Mouse (Mus musculus) forebrain, postnatal 0 days (tissue): ENCODE results near the gene Jagn1. TPM values are rescaled to one million over a fixed set of nuclear protein-coding genes. Genes with fewer than 3 reads are reported as not detected.
A peak's percentile ranks its signal among the peaks of the same experiment; 100 is the strongest.

ENCODE experiments used
- ATAC-seq: fragments of 200-750 bp; cut with Nextera tagmentation; 2 replicates; pipeline ENCODE4 v1.8.0; 2017; ENCODE audit warnings: mild to moderate bottlenecking, moderate library complexity
- DNase-seq: peaks from one replicate; pipeline ENCODE4 v3.0.0-alpha.2; 2015
- H3K27ac ChIP-seq: fragments of 300-500 bp; sonication (generic); 2 replicates; pipeline ENCODE4 v1.5.1; 2014; ENCODE audit warnings: low read depth, mild to moderate bottlenecking, antibody characterized with exemption, low read length, moderate library complexity, mixed read lengths
- H3K27me3 ChIP-seq: fragments of 300-500 bp; sonication (generic); 2 replicates; pipeline ENCODE4 v1.6.1; 2014; ENCODE audit warnings: mild to moderate bottlenecking, low read length, mixed read lengths; ENCODE audit not compliant: insufficient read depth
- H3K36me3 ChIP-seq: fragments of 300-500 bp; sonication (generic); 2 replicates; pipeline ENCODE4 v1.6.1; 2014; ENCODE audit warnings: mild to moderate bottlenecking, moderate library complexity; ENCODE audit not compliant: insufficient read depth
- H3K4me1 ChIP-seq: fragments of 300-500 bp; sonication (generic); 2 replicates; pipeline ENCODE4 v1.6.1; 2014; ENCODE audit warnings: antibody characterized with exemption; ENCODE audit not compliant: insufficient read depth
- H3K4me2 ChIP-seq: fragments of 300-500 bp; sonication (generic); 2 replicates; pipeline ENCODE4 v1.6.1; 2014; ENCODE audit warnings: low read depth, mild to moderate bottlenecking, moderate library complexity
- H3K4me3 ChIP-seq: fragments of 300-500 bp; sonication (generic); 2 replicates; pipeline ENCODE4 v1.5.1; 2014; ENCODE audit warnings: low read depth, low read length, mixed read lengths
- H3K9ac ChIP-seq: fragments of 300-500 bp; sonication (generic); 2 replicates; pipeline ENCODE4 v1.6.1; 2014; ENCODE audit warnings: mild to moderate bottlenecking
- H3K9me3 ChIP-seq: fragments of 300-500 bp; sonication (generic); 2 replicates; pipeline ENCODE4 v1.6.1; 2016; ENCODE audit warnings: low read length
- CTCF ChIP-seq: sonication (generic); IDR thresholded peaks from 2 replicates; pipeline ENCODE4 v1.5.1; 2016; ENCODE audit warnings: antibody characterized with exemption, control low read depth, low read depth
- WGBS: fragments of 180-500 bp; shearing (Covaris S2); extraction: QIAGEN DNeasy Blood & Tissue Kit; methylation state at CpG from one replicate; pipeline ENCODE4 v1.1.7; 2014; 5-methylcytosine and 5-hydroxymethylcytosine counted together
- polyA plus RNA-seq: library from polyadenylated mRNA; unstranded; fragments of >200 nt; fragmentation: Nextera tagmentation; extraction: Ambion mirVana; gene quantifications from 2 replicates; pipeline ENCODE4 v1.2.1, GENCODE M21; 2015
- total RNA-seq: library from RNA; depleted of rRNA; stranded (reverse); fragments of >200 nt; gene quantifications from 2 replicates; pipeline ENCODE4 v1.2.3, GENCODE M21; 2014

Jagn1 gene
- total and polyA plus RNA-seq, 2 experiments from 2014 or later = 37.7 to 81.8 TPM

- Histone ChIP-seq H3K4me2 (no peak overlapping the region), H3K9ac (no peak overlapping the region), H3K4me3 (no peak overlapping the region), H3K27ac (no peak overlapping the region), H3K36me3 (no peaks in the 10 kb centered on the region), H3K4me1 (no peaks in the 10 kb centered on the region), H3K27me3 (no peaks in the 10 kb centered on the region), H3K9me3 (no peaks in the 10 kb centered on the region)
- DNase-seq (no peak), ATAC-seq (no peak)
- no peak for TF ChIP-seq CTCF
- WGBS = 69% methylated on average over 4 of the region's 4 CpGs
Observed at GRCm38 (mm10) chr6:113423000-113423399, 19.4 kb upstream of the Jagn1 start.

GRCm38 (mm10) chr6:113424187-113424586 is 18.2 kb upstream of the Jagn1 start:
- WGBS = 84% methylated on average over 7 of the region's 7 CpGs
- no peak overlapping the region for H3K4me2 ChIP-seq
- no peak overlapping the region for H3K9ac ChIP-seq
- no peak for ATAC-seq
- no peaks in the 10 kb centered on the region for H3K9me3 ChIP-seq
- TF ChIP-seq CTCF = no peak
- no peaks in the 10 kb centered on the region for H3K36me3 ChIP-seq
- no peak overlapping the region for H3K27ac ChIP-seq
- no peaks in the 10 kb centered on the region for H3K4me1 ChIP-seq
- no peak overlapping the region for H3K4me3 ChIP-seq
- H3K27me3 ChIP-seq = no peaks in the 10 kb centered on the region
- DNase-seq = no peak

- Histone ChIP-seq H3K27me3 (no peaks in the 10 kb centered on the region), H3K9ac (no peak overlapping the region), H3K36me3 (no peaks in the 10 kb centered on the region), H3K4me3 (no peak overlapping the region), H3K27ac (no peak overlapping the region), H3K4me2 (no peak overlapping the region), H3K4me1 (no peaks in the 10 kb centered on the region), H3K9me3 (no peaks in the 10 kb centered on the region)
- no peak for TF ChIP-seq CTCF
- no peak for ATAC-seq
- WGBS = 92% methylated on average over 4 of the region's 4 CpGs
- no peak for DNase-seq
Observed at GRCm38 (mm10) chr6:113426696-113427095, 15.7 kb upstream of the Jagn1 start.

GRCm38 (mm10) chr6:113427397-113427796 is 15.0 kb upstream of the Jagn1 start:
- Histone ChIP-seq H3K27me3 (no peaks in the 10 kb centered on the region), H3K4me2 (no peak overlapping the region), H3K4me3 (no peak overlapping the region), H3K36me3 (no peaks in the 10 kb centered on the region), H3K9ac (no peak overlapping the region), H3K4me1 (no peaks in the 10 kb centered on the region), H3K27ac (no peak overlapping the region), H3K9me3 (no peaks in the 10 kb centered on the region)
- peak; percentile 77 for TF ChIP-seq CTCF
- peak; percentile 28 for DNase-seq
- ATAC-seq = no peak
- 64% methylated on average over 3 of the region's 3 CpGs for WGBS

- no peak for DNase-seq
- H3K4me1 ChIP-seq = no peaks in the 10 kb centered on the region
- no peak for ATAC-seq
- H3K4me3 ChIP-seq = no peak overlapping the region
- no peaks in the 10 kb centered on the region for H3K9me3 ChIP-seq
- TF ChIP-seq CTCF = no peak
- 94% methylated on average over 16 of the region's 16 CpGs for WGBS
- H3K27ac ChIP-seq = no peak overlapping the region
- no peaks in the 10 kb centered on the region for H3K27me3 ChIP-seq
- no peak overlapping the region for H3K9ac ChIP-seq
- H3K36me3 ChIP-seq = no peaks in the 10 kb centered on the region
- H3K4me2 ChIP-seq = no peak overlapping the region
Observed at GRCm38 (mm10) chr6:113428006-113428405, 14.4 kb upstream of the Jagn1 start.

DNA sequence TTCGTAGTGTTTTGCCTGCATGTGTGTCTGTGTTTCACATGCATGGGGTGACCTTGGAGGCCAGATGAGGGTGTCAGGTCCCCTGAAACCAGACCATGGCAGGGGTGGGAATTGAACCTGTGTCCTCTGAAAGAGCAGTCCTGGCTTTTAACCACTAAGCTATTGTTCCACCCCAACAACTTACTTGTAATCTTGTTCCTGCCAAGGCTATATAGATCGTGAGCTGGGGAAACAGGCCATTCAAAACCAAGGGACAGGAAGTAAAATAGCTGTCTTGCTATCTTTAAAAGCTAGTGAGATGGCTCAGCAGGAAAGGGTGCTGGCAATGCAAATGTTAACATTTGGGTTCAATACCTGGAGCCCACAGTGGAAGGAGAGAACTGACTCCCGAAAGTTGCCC is 12.4 kb upstream of the Jagn1 start:
- TF ChIP-seq CTCF = no peak
- ATAC-seq = no peak
- Histone ChIP-seq H3K4me2 (no peak overlapping the region), H3K4me3 (no peak overlapping the region), H3K27me3 (no peaks in the 10 kb centered on the region), H3K9ac (no peak overlapping the region), H3K27ac (no peak overlapping the region), H3K4me1 (no peaks in the 10 kb centered on the region), H3K36me3 (no peaks in the 10 kb centered on the region), H3K9me3 (no peaks in the 10 kb centered on the region)
- 78% methylated on average over 3 of the region's 3 CpGs for WGBS
- DNase-seq = no peak

DNA sequence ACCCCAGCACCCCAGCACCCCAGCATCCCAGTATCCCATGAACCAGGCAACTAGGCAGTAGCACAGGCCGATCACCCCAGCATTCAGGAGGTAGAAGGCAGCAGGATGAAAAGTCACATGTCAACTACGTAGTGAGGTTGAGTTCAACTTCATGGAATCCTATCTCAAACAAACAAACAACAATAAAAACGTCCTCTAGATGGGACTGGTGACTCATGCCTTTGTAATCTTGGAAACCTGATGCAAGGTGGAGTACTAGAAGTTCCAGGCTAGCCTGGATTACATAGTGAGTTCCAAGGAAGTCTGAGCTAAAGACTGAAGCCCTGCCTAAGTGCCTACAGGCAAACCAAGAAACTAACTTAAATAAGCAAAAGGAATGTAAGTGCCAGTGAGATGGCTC is 11.5 kb upstream of the Jagn1 start:
- H3K36me3 ChIP-seq = no peaks in the 10 kb centered on the region
- H3K27ac ChIP-seq = no peak overlapping the region
- ATAC-seq (no peak), DNase-seq (no peak)
- H3K4me1 ChIP-seq = no peaks in the 10 kb centered on the region
- no peak for TF ChIP-seq CTCF
- H3K4me3 ChIP-seq = no peak overlapping the region
- WGBS = 56% methylated on average over 3 of the region's 3 CpGs
- H3K4me2 ChIP-seq = no peak overlapping the region
- H3K9ac ChIP-seq = no peak overlapping the region
- H3K9me3 ChIP-seq = no peaks in the 10 kb centered on the region
- H3K27me3 ChIP-seq = no peaks in the 10 kb centered on the region

- no peak for DNase-seq
- Histone ChIP-seq H3K4me3 (no peak overlapping the region), H3K36me3 (no peaks in the 10 kb centered on the region), H3K4me1 (no peaks in the 10 kb centered on the region), H3K9me3 (no peaks in the 10 kb centered on the region), H3K27ac (no peak overlapping the region), H3K27me3 (no peaks in the 10 kb centered on the region), H3K4me2 (no peak overlapping the region), H3K9ac (no peak overlapping the region)
- WGBS = 56% methylated on average over 3 of the region's 3 CpGs
- ATAC-seq = no peak
- no peak for TF ChIP-seq CTCF
Observed at GRCm38 (mm10) chr6:113431801-113432200, 10.6 kb upstream of the Jagn1 start.
